Mouse (Mus musculus) heart, adult 9 months (tissue): ENCODE results near the gene Zfp612.
"Not testable (repeated sequence)": the region's sequence is repeated elsewhere in the genome, so short reads cannot be mapped to it uniquely, and the experiment has no call there.

Experiments
- DNase-seq, 2 experiments: peaks; one replicate each; pipeline ENCODE4 v3.0.0; 2022; ENCODE audit warnings: low spot score in 2 of 2

The Zfp612 gene

DNA sequence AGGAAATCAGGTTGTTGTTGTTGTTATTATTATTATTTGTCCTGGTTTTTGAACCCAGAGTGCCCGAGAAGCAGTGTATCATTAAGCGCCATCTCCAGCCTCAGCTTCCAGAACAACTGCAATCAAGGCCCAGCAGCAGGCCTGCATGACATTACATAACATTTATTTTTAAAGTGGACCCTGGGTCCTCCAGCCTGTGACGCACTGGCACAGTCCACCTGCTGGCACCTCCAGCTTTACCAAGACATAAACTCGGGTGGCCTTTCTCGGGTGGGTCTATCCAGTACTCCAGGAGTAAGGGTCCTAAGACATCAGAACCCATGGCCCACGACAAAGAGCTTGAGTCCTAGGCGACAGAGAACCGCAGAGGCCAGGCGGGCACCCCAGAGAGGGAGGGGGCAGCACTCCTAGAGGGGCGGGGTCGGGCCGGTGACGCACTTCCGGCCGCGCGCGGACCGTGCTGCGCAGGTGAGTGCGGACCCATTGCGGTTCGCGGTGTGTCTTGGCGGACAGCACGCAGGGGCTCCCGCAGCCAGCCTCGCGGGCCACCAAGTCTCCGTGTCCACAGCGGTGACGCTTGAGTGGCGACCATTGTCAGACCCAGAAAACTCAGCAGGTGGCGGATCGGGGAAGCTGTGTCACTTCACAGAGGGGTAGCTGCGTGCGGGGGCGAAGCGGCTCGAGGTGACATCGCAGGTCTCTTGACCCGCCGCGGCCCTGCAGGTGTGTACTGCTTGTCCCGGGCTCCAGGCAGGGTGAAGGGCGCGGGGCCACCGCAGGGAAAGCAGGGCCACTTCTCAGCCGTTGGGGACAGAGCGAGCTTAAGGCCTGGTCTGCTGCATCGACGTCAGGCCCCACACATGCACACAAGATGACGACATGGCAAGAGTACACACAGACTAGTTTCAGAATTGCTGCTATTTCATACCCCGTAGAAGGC, at the start of gene Zfp612:
Gene Zfp612 (plus strand): TSS at position 465 of the 940 bp plus-strand sequence.
- peak; percentile 17 to 35 for DNase-seq

DNA sequence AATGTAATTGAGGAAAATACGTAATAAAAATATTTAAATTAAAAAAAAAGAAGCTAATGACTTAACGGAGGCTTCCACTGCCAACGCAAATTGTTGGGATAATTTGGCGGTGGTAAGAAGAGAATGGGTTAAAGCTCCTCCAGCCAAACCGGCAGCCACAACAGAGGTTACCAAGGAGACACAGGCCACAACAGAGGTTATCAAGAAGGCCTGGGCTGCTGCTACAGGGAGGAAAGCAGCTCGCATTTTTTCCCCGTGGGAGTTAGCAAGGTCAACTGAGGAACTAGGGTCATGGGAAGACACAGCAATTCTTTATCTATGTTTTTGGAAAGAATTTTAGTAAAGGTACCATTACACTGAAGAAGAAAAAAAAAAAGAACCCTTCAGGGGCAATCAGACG, 45.8 kb upstream of the Zfp612 start:
- not testable (repeated sequence) for DNase-seq

DNA sequence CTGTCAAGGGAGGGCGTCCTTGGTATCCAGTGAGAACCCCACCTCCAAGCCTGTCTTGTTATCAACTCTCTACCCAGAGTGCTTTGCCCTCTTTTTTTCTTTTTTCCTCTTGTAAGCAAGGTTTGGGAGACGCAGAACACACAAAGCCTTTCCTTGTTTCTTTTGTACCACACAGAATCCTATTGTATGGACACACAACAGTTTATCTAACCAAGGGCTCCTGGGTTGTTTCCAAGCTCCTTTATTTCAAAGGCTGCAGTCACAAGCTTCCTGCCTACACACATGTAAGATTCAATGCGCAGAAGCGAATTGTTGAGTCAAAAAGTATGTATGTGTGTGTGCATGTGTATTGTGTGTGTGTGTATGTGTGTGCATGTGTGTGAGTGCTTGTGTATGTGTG, 45.2 kb upstream of the Zfp612 start:
- no peak for DNase-seq

DNA sequence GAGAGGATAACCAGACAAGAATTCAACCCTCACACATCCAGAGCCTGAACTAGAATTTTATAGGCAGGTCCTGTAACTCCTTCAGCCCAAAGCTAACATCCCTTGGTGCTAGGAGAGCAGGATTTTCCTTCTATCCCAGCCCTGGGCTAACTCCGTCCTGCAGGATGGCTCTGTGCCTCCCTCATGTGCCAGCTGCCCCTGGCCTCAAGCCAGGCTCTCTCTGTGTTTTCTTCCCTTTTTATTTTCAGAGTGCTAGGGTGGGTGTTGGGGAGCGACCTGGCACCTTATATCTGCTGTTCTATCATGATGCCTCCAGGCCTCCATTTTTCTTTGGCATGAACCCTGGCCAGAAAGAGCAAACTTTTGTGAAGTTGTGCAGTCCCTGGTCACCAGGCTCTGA, 43.4 kb upstream of the Zfp612 start:
- DNase-seq, result no peak

DNA sequence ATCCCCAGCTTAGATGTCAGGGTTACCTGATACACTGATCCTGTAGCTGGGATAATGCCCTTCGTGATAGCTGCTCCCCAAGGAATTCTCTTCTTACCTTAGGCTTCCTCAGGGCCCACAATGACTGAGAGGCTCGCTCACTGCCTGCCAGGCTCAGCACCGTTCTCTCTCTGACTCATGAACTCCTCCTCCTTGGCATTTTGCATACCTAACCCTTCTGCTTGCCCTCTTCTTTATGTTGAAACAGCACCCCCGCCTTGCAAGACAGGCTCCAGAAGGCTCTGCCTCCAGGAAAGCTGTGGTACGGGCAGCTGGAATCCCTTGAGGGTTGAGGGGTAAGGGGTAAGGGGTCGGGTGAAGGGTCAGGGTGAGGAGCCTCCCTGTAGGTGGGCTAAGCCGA, 40.3 kb upstream of the Zfp612 start:
- DNase-seq, result no peak

DNA sequence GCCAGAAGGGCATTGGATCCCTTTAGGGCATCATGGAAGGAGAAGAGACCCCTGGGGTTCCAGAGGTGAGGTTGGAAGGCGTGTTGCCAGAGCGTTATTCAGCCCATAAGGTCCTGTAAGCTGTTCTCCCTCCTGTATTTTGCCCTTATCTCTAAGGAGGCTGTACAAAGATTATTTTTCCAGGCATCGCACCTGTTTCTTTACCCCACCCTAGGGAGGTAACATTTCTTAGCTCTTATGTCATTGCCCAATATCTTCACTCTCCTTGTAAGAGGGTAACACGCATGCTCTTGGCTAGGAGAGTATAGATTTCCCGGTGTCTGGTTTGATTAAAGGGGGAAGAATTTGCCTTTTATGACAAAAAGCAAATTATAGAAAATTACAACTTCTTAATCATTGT, 39.9 kb upstream of the Zfp612 start, which contains the start of gene Chst4:
Gene Chst4 (minus strand): TSS at position 82 of the 400 bp plus-strand sequence.
- DNase-seq, result no peak

DNA sequence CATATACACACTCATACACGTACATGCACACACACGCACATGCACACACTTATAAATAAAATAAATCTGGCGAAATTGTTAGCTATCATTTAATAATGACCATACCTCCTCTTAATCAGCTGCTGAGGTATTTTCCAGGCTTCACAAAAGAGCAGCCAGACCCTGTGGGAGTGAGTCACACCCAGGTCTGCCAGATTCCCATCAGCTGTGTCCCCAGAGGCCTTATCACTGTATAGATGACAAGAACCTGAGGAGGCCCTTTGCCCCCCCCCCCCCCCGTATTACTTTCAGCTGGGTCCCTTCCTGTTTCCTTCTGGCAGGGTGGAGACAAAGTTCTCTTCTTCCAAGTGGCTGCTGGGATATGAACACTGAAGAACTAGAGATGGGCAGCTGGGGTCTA, 39.0 kb upstream of the Zfp612 start:
- DNase-seq, result no peak

DNA sequence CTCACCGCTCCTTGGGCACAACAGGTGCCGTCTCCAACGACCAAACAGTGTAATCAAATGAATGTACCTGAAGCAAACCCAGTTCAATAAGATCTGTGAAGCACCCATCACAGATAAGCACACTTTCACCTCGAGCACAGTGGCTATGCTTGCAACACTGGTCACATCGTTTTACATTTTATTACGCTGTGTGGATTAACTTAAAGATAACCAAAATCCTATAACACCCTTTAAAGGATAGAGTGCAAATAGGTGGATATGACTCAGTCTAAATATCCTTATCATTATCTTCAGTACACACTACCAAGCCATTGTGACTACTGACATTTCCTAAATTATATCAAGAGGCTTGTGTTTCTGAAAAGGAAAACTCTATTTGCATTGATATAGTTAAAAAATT, 28.3 kb upstream of the Zfp612 start:
- no peak for DNase-seq

DNA sequence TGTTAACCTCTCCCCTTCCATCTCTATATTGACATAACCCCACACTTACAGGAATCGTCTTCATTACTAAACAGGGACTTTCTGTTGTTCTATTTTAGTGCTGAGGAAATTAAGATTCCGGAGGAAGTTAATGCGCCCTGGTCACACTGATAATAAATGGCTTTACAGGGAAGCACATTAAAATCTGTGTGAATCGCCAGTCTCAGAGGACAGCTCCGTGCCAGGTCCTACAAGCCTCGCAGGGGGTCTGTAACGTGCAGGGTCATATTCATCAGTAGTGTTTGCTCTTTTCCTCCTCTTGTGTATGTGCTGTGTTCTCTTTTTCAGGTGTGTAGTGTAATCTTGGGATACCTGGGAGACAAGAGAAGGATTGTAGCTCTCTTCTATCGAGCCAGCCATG, 21.3 kb upstream of the Zfp612 start:
- DNase-seq, result no peak

DNA sequence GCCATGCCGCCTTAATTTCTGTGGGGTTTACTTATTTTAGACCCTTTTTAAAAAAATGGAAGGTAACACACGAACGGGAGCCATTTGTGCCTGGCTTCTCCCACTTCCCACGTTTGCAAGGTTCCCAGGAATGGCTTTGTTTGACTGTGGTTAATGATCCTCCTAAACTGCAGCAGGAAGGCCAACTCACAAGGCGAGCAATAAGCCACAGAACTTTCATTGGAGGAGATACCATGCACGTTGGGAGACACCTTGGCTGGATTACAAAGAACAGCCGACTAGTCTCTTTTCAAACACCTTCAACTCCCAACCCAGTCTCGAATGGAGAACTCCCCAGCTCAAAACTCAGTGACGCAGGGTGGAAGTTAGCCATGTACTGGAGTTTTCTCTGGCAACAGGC, 15.4 kb upstream of the Zfp612 start:
- DNase-seq, result no peak

DNA sequence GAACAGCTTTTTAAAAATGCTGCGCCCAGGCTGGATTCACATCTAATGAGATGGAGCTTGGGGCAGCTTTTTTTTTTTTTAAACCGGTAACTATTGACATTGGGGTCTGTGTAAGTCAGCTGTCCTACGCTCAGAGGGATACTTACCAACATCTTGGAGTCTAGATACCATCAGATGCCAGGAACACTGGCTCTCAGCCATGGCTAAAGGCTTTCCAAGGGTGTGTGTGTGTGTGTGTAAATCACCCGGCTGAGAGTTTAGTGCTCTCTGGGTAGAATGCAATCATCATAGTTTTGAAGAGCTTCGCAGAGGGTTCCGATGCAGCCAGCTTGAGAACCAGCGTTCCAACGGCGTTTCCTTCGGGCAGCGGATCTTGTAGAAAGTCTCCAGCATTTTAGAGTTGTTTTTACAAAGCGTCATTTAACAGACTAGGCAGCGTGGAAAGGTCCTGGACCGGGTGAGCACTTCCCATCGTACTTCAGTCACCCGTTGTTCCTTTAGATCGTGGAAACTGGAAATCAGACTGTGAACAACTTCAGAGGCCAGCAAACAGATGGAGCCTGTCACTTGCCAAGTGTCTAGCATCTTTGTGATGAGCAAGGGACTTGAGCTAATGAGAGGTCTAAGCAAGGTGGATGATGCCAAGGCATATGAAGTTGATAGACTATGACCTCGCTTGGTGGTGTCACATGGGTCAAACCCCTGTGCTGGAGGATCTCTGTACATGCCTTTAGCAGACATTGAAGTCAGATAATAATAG, 14.8 kb upstream of the Zfp612 start:
- DNase-seq, result no peak

DNA sequence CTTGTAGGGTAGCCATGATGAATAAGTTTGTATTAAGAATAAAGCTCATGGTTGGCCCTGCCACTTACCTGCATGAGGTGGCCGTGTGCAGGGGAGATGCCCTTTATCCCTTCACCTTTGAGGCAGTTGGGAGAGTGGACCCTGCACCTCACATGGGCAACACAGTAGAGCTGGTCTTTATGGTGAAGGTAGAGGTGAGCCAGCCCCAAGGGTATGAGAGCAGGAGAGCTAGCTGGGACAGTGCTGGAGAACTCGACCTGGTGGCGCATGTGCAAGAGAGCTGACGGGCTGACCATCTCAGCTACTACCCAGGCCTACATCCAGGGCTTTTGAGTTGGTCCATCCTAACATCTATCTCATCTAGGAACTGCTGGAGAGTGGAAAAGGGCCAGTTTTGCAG, 13.9 kb upstream of the Zfp612 start:
- DNase-seq, result no peak

DNA sequence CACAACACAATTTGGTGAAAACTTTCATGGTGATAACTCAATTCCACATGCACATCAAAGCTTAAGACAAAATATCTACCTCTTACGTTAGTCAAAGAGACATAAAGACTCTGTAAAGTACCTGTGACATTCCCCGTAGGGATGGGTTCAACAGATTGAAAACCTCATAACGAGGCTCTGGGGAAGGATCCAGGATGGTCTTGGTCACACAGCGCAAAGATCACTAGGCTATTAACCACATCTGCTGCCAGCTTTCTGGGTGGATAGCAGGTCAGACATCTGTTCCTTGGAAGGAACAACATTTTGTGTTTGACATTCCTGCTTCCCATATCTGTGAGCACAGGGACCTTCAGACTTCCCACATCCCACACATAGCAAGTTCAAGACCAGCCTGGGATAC, 9.8 kb upstream of the Zfp612 start:
- DNase-seq, result no peak

DNA sequence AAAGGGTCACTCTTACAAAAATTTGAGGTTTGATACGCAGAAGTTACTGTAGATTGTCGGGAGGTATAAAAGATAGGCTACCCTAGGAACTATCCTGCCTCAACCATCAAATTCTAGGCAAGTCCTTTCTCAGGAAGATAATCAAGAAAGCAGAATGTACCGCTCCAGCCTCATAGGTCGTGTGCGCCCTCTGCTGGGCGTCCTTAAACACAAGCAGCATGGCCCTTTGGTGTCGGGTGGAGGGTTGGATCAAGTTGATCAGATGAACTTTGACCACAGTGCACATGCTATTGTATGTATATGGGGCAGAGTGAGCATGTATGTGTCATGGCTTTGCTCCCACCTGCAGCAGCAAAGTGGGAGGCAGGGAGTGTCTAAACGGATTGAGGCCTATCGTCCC, 7.9 kb upstream of the Zfp612 start:
- peak in 1 of 2 experiments; percentile 14 for DNase-seq

DNA sequence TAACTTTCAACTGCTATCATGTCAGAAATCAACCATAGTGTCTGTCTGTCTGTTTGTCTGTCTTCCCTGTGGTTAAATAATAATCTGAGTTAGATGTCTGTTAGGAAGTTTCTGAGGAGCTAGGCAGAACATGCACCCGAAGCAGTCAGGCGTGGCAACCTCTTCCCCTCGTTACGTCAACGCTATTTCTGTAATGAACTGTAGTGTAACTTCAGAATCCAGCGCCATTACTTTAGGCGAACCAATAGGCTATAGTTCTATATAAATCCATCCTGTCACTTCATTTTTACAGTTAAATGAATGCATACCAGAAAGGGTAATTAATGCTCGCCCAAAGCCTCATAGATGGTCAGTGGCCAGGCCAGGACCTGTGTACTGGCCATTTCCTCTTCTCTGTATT, 5.0 kb upstream of the Zfp612 start:
- DNase-seq, result no peak

DNA sequence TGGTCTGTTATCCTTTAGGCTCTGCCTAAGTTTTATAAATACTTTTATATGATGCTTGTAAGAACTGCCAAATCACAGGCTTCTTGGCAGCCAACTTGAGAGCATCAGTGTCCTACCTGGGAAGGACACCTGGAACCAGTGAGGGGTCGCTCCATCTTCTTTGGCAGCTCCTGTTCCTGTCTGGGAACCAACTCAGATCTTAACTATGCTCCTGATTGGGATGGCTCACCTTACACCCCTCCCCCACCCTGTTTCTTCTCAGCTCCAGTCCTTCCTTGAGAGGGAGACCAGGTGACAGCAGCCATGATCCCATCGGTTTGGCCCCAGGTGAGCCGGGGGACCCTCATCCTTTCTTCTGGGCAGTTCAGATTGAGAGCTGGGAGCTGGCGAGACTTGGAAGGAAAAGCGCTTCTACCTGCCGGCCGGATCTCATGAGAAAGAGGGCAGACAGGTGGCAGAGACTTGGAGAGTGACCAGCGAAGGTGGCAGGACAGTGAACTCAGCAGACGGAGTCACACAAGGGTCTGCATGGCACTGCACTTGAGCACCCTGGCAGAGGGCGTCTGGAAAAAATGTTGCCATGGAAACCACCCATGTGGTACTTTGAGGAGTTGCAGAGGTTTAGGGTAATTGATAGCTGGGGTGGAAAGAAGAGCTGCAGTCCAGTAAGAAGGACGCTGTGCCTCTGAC, 3.0 kb downstream of the Zfp612 start:
- no peak for DNase-seq

DNA sequence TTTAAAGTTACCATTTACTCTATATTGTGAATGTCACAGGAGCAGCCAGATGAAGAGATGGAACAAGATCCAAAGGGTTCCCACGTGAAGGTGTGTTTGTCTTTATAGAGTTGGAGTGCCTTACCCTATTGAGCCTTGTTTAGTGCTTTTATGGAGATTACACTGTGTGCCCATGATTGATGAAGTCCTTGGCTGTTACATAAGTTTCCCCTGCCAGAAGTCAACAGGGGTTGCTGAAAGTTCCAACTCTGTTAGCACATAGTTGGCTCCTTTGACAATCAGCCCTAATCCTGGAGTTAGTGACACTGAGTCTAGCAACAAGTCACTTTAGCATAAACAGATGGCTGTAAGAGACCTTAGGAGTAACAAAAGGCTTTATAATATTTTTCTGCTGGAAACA, 12.3 kb downstream of the Zfp612 start:
- DNase-seq, result peak in 1 of 2 experiments; percentile 17

DNA sequence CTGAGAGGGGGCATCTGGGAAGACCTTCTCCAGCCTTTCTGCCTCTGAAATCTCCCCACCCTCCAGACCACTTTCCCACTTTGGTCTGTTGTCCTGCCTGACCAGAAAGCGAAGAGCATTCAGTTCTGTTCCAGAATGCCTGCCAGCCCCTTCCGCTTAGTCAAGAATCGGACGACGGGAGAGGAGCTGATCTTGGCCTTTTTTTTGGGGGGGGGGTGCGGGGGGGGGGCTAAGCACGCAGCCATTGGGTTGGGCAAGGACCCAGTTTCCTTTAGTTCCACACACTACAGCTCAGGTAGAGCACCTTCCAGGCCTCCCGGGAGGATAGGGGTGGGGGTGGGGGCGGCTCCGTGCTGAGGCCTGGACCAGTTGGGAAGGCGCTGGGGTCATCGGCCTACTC, 21.4 kb downstream of the Zfp612 start, which contains the start of gene Gm21964:
Gene Gm21964 (plus strand): TSS at position 301 of the 400 bp plus-strand sequence.
- DNase-seq, result no peak

DNA sequence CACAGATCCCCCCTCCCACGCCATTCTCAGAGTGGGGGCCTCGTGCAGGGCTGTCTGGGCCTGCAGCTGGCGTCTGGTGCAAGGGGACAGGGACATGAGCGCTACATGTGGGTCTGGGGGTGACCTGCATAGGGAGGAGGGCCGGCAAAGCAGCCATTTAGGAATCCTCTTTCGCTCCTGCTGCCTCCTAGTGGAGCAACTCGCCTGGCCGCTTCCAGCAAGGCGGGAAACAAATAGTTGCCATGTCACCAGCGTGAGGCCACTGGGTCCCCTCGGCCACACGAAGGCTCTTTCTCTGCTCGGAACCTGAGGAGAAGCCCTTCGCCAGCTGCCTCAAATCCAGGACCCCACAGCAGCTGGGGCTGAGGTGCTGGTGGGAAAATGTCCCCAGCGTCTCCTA, 22.1 kb downstream of the Zfp612 start:
- DNase-seq, result no peak

DNA sequence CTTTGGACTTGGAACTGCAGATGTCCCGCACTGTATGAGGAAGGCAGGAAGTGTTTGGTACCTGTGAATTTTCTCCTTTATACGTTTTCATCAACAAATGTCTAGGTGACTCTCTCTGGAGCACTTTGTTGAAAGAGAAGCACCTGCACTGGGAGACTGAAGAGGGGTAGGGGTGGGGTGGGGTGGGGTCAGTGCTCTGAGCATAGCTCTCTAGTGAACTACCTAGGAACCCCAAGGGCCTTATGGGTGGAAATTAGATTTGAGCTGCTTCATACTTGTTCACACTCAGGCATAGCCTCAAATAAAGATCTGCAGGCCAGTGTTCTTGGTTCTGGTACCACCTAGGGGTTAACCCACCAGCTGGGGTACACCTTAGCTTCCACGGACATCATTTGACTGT, 23.1 kb downstream of the Zfp612 start, which contains the start of gene Gm17720:
Gene Gm17720 (minus strand): TSS at position 101 of the 400 bp plus-strand sequence.
- DNase-seq, result no peak

DNA sequence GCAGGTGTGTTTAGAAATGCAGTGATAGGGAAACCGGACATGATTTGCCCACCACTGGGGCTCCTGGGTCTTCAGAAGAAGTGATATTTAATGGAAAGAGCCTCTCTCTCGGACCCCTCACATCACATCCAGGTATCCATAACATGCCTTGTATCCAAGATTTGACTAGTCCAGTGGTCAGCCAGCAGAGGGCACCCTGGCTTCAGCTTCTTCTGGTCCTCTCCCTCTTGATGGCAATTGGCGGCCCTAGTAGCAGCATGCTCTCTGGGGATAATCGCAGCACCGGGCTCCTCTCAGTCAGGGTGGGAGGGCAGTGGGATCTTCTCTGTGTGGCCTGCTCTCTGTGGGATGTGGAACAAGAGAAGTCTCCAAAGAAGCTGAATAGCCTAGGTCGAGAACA, 40.2 kb downstream of the Zfp612 start:
- no peak for DNase-seq

DNA sequence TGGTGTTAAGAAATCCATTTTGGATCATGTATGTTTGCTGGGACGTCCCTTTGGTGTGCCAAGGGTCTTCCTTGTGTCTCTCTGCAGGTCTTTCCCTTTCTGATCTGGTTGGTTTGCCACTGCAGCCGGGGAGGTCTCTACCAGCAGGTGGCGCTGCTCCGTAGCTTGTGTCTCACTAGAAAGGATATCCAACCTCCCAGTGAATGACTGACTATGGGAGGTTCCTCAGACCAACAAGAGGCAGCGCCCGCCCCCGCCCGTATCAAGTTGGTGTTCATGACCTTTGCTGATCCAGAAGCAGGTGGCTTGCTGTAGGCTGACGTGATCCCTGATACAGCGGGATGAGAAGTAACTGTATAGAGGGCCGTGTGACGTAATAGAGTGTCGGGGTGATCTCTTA, 51.0 kb downstream of the Zfp612 start:
- DNase-seq, result peak in 1 of 2 experiments; percentile 30
